In genomic region chr7:118252349-118252748, GRCm38 (mm10) we compare ENCODE assay signal across 9 mouse cellular contexts. TPM values are rescaled to one million over a fixed set of nuclear protein-coding genes. Genes with fewer than 3 reads are reported as not detected.
DNase-seq lines count a peak whose midpoint lies in the region; ATAC-seq and TF ChIP-seq lines count a peak whose summit lies in the region.
"Had no signal": no experiment of that assay in that cellular context is flagged by ENCODE, and none has a peak within 500 bp of the region (broad histone marks: within the 10 kb centered on the region; RNA-seq: fewer than 3 reads in every experiment).

No protein-coding gene starts in this region.

- WGBS in stomach, embryonic 14.5 days, result 28% methylated on average over 4 of the region's 4 CpGs
- 34% methylated on average over 4 of the region's 4 CpGs for WGBS in forebrain, embryonic 13.5 days
- 32% methylated on average over 4 of the region's 4 CpGs for WGBS in forebrain, embryonic 15.5 days

- peak; percentile 63 for DNase-seq in adipocyte (ENCODE audit: low spot score)
- DNase-seq in gastrocnemius, adult 8-10 months (ENCODE audit: low spot score in 2 of 2), result peak; percentile 60 to 64
- DNase-seq in kidney, adult 9 months, result peak; percentile 42
- no peak for DNase-seq in frontal cortex, postnatal 25 days (ENCODE audit: low spot score in 2 of 2)

- H3K27me3 ChIP-seq in C2C12 (ENCODE audit: control insufficient read depth, insufficient read depth, insufficient read length), result no peaks in the 10 kb centered on the region
- no peaks in the 10 kb centered on the region for H3K27me3 ChIP-seq in stomach, embryonic 14.5 days (ENCODE audit: control insufficient read depth, insufficient read depth, low read length)
- H3K27me3 ChIP-seq in forebrain, embryonic 13.5 days, result no peaks in the 10 kb centered on the region
- H3K27me3 ChIP-seq in forebrain, embryonic 15.5 days, result no peaks in the 10 kb centered on the region

- H3K79me2 ChIP-seq in C2C12 (ENCODE audit: control insufficient read depth, insufficient read depth), result no peaks in the 10 kb centered on the region

- H3K4me1 ChIP-seq in stomach, embryonic 14.5 days (ENCODE audit: control insufficient read depth, insufficient read depth, low read length), result 0 out of 2 replicates have a peak, but pooled peaks cover 5% of the 10 kb centered on the region
- no peaks in the 10 kb centered on the region for H3K4me1 ChIP-seq in forebrain, embryonic 13.5 days
- peaks cover 5% of the 10 kb centered on the region; the same call in 1 of the 2 replicates for H3K4me1 ChIP-seq in forebrain, embryonic 15.5 days

- ATAC-seq in stomach, embryonic 14.5 days (ENCODE audit: insufficient number of reproducible peaks, insufficient read depth, low FRiP score, low read depth), result no peak
- ATAC-seq in forebrain, embryonic 13.5 days, result no peak
- ATAC-seq in forebrain, embryonic 15.5 days (replicated peaks), result no peak

- H3K4me2 ChIP-seq in stomach, embryonic 14.5 days (replicated peaks; ENCODE audit: low read depth, low read length), result no peak overlapping the region
- no peak overlapping the region for H3K4me2 ChIP-seq in forebrain, embryonic 13.5 days
- no peak overlapping the region for H3K4me2 ChIP-seq in forebrain, embryonic 15.5 days (replicated peaks)

- peak overlapping the region; percentile 6; the same call in 1 of the 2 replicates for H3K27ac ChIP-seq in stomach, embryonic 14.5 days (ENCODE audit: low read length)
- H3K27ac ChIP-seq in forebrain, embryonic 13.5 days, result no peak overlapping the region
- H3K27ac ChIP-seq in forebrain, embryonic 15.5 days (replicated peaks), result no peak overlapping the region
- H3K27ac ChIP-seq: macrophage had no signal

- no peaks in the 10 kb centered on the region for H3K79me3 ChIP-seq in C2C12 (ENCODE audit: low read depth)

- no peak for TF ChIP-seq CTCF in C2C12 (IDR thresholded peaks at IDR 0.05; ENCODE audit: control insufficient read depth, insufficient read depth, insufficient read length)

- H3ac ChIP-seq in C2C12 (ENCODE audit: control insufficient read depth, insufficient read length, low read depth), result peak overlapping the region; percentile 1

- no peaks in the 10 kb centered on the region for H3K36me3 ChIP-seq in C2C12 (ENCODE audit: control insufficient read depth, insufficient read depth)
- H3K36me3 ChIP-seq in stomach, embryonic 14.5 days (ENCODE audit: control insufficient read depth, insufficient read depth, low read length), result no peaks in the 10 kb centered on the region
- H3K36me3 ChIP-seq in forebrain, embryonic 13.5 days (ENCODE audit: poor library complexity, severe bottlenecking), result no peaks in the 10 kb centered on the region
- H3K36me3 ChIP-seq in forebrain, embryonic 15.5 days, result no peaks in the 10 kb centered on the region

- no peaks in the 10 kb centered on the region for H3K9me3 ChIP-seq in stomach, embryonic 14.5 days (ENCODE audit: control insufficient read depth, low read depth, low read length)
- H3K9me3 ChIP-seq in forebrain, embryonic 13.5 days (replicated peaks), result no peaks in the 10 kb centered on the region
- no peaks in the 10 kb centered on the region for H3K9me3 ChIP-seq in forebrain, embryonic 15.5 days

- H3K9ac ChIP-seq in stomach, embryonic 14.5 days (replicated peaks; ENCODE audit: low read depth, low read length), result no peak overlapping the region
- H3K9ac ChIP-seq in forebrain, embryonic 13.5 days, result no peak overlapping the region
- no peak overlapping the region for H3K9ac ChIP-seq in forebrain, embryonic 15.5 days (replicated peaks)

- H3K4me3 ChIP-seq in C2C12 (ENCODE audit: insufficient read depth, poor library complexity, severe bottlenecking), result no peak overlapping the region
- no peak overlapping the region for H3K4me3 ChIP-seq in stomach, embryonic 14.5 days (ENCODE audit: low read depth, low read length)
- H3K4me3 ChIP-seq in forebrain, embryonic 13.5 days, result no peak overlapping the region
- H3K4me3 ChIP-seq in forebrain, embryonic 15.5 days, result no peak overlapping the region

TF ChIP-seq in C2C12, 6 proteins besides CTCF, POLR2A, EP300 and RAD21:
- TF ChIP-seq CEBPB (IDR thresholded peaks at IDR 0.05; ENCODE audit: low read depth), result no peak
- TF ChIP-seq MAX (IDR thresholded peaks at IDR 0.05), result no peak
- no peak for TF ChIP-seq MYOD1 (IDR thresholded peaks at IDR 0.05; ENCODE audit: control insufficient read depth, insufficient read length, low read depth)
- TF ChIP-seq USF1 (IDR thresholded peaks at IDR 0.05; ENCODE audit: low read depth), result peak; percentile 26
TF ChIP-seq in C2C12: peak in this region for 1.

RNA-seq across cellular contexts. Expression of gene Smg1, which starts 8.9 kb away (rescaled TPM):
- polyA plus RNA-seq in C2C12 (2012; fragmentation: generic; extraction: Trizol), result 9.3 TPM
- total RNA-seq in gastrocnemius, adult 8-10 months (2022), result 10 to 100 TPM; 21.4 to 34.1 (median 25.4) TPM
- polyA plus RNA-seq in stomach, embryonic 14.5 days (2014; fragmentation: Nextera tagmentation; extraction: Ambion mirVana), result 36.5 and 41.6 TPM in 2 replicates
- 19.1 and 19.3 TPM in 2 replicates for polyA plus RNA-seq in forebrain, embryonic 13.5 days (2015; fragmentation: Nextera tagmentation; extraction: Ambion mirVana)
- 21.0 and 24.4 TPM in 2 replicates for polyA plus RNA-seq in forebrain, embryonic 15.5 days (2015; fragmentation: Nextera tagmentation; extraction: Ambion mirVana)

Comparison
In these comparisons a context has a peak if more than half of its experiments do, and no peak if none do; other contexts are left out.
1. DNase-seq: peak in adipocyte (single experiment), gastrocnemius, adult 8-10 months (2 of 2) and kidney, adult 9 months (single experiment); none in frontal cortex, postnatal 25 days (0 of 2).